Mouse (Mus musculus): ENCODE results near the gene Speer4f1.
"Not testable (repeated sequence)": the region's sequence is repeated elsewhere in the genome, so short reads cannot be mapped to it uniquely, and the experiment has no call there.

Gene Speer4f1

DNA sequence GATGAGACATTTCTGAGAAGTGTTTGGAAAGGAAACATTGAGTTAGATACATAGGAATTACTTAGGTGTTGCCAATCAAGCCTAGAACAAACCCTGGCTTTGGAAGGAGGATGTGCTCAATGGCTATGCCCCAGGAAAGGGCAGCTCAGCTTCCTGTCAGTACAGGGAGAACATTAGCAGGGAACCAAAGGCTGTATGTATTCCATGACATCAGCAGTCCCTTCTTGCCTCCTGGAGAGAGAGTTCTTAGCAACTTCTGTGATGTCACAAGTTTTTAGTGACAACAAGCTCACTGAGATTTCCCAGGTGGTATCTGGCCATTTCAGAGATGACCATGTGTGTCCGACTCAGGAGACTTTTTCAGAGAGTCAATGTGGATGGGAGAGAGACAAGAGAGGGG, at the start of gene Speer4f1:
Speer4f1 (plus strand) TSS at position 301 of the 400 bp plus-strand sequence.
- not testable (repeated sequence) for DNase-seq

DNA sequence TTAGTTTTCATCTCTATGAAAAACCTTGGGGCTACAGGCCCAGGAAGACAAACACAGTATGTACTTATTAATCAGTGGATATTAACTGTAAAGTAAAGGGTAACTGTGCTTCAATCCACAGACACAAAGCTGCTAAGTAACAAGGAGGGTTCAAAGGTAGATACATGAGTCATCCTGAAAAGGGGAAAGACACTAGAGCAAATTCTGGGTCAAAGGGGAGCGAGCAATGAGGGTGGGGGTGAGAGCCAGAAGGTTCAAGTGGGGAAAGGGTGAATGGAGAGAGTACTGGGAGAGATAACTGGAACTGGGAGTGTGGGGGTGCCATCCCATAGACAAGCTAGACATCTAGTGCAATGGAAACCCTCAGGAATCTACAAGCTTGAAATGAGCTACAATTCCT, 49.0 kb upstream of the Speer4f1 start:
- DNase-seq, result peak; percentile 32 to 59

DNA sequence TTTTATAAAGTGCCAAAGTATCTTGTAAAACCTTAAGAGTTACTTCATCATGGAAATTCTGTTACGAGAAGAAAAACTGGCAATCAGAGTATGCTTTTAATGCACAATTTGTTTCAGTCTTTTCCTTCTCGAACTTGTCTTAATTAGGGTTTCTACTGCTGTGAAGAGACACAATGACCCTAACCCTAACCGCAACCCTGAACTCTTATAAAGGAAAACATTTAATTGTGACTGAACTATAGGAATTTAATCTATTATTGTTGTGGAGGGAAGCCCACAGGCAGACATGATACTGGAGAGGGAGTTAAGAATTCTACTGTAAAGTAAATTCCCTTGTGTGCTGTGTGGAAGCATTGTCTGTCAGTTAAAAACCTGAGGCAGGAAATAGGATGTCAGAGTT, 41.2 kb upstream of the Speer4f1 start:
- DNase-seq, result no peak

DNA sequence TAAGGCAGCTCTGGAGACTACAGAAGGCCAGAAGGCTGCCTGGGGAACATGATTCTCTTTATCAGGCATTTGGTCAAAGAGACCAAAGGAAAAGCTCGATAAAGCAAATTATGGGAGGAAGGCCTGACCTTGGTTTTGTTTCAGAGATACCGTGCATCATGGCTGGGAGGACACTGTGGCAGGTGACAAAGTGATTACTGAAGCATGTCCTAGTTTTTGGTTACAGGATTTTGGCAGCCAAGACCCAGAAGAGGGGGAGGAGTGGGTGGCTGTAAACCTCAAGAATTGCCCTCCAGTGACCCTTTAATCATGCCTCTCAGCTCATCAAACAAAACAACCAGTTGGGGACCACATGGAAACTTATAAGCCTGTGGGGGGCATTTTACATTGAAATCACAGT, 39.7 kb upstream of the Speer4f1 start:
- no peak for DNase-seq

DNA sequence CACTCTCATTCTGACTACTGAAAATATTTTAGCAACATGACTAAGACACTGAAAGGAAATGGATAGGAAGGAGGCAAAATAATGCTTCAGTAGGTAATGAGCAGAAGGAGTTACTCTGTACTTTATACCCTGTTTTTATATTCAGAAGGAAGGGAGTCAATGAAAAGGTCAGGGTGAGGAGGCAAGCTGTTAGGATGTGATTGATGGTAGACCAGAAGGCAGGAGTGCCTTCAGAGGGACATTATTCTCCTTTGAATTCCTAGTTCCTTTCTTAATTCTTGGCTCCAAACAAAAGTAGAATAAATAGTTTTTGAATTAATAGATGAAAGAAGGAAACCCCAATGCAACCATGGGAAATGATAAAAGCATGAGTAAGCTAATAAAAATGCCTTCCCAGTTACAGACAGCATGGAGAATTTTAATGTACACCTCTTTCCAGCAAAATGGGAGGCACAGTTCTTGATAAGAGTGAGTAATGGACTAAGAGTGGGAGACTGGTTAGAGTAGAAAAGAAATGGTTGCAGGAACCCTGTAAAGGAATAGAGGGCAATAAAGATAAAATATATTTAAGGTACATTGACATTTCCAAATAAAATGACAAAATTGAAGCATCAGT, 36.3 kb upstream of the Speer4f1 start:
- no peak for DNase-seq

DNA sequence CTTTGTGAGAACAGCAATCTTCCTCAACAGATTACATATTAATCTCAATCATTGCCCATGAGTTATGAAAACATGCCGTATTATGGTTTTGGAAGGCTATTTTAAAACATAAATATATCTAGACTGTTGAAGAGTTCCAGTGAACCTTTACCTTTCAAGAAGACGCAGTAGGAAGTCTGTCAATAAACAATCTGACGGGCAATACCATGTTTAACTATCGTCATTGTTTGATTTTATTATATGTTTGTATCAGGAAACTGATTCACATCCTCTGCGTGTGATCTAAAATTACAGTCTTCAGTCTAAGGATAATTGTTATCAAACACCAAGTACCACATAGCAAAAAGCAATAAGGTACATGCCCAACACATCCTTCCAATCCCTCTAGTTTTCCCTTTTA, 21.8 kb upstream of the Speer4f1 start:
- no peak for DNase-seq

DNA sequence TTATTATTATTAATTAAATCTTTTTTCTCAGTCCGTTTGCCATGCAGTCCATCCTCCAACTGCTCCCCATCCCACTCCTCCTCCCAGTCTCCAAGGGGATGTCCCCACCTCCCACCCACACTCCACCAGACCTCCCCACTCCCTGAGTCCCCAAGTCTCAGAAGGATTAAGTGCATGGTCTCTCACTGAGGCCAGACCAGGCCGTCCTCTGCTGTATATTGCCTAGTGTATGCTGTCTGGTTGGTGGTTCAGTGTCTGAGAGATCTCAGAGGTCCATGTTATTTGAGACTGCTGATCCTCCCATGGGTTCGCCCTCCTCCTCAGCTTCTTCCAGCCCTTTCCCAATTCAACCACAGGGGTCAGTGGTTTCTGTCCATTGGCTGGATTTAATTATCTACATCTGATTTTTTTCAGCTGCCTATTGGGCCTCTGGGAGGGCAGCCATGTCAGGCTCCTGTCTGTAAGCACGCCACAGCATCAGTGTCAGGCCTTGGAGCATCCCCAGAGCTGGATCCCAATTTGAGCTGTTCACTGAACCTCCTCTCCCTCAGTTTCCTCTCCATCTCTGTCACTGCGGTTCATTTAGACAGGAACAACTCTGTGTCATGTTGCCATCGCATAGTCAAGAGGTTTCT, 20.8 kb upstream of the Speer4f1 start:
- DNase-seq, result no peak

DNA sequence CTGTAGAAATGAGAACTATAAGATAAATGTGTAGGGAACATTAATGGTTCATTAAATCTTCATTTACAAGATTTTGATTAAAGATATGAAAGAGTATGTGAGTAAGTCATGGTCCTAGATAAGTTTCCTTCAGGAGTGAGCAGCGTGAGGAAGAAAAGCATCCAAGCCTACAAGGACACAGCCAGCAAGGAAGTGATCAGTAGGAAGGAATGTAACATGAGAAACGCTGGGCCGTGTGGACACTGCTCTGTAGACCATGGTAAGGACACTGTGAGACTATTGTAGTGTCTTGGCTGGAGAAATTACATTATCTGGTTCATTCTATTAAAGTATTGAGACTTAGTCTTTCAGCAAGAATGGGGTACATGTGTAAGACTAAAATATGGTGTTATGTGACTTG, 19.2 kb upstream of the Speer4f1 start:
- DNase-seq, result no peak

DNA sequence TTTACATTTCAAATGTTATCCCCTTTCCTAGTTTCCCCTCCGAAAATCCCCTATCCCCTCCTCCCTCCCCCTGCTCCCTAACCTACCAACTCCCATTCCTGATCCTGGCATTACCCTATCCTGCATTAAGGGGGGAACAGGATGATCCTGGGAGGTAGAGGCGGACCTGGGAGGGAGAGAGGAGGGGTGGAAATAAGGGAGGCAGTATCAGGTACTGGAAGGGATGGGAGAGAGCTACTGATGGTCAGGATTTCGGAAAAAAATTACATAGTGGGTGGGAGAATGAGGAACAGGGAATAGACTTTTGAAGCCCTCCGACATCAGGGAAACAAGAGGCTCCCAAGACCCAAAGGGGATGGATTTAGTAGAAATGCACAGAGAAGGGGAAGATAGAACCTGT, 7.8 kb upstream of the Speer4f1 start:
- not testable (repeated sequence) for DNase-seq

DNA sequence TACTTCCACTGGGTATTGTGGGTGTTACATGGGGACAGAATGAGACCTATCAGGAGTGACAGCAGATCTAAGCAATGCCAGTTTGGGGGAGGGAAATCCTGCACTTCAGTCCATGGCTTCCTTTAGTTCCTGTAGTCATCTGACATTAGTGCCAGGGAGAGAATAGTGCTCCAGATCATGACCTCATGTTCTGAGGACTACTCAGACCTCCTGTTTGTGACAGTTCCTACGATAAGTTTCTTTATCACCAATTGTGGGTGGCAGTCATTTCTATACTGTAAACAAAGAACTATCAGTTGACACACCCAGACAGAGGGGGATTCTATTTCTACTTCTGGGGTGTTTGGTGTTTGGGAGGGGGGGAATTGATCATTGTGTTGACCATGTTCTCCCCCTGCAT, 578 bp downstream of the Speer4f1 start:
- DNase-seq, result no peak

DNA sequence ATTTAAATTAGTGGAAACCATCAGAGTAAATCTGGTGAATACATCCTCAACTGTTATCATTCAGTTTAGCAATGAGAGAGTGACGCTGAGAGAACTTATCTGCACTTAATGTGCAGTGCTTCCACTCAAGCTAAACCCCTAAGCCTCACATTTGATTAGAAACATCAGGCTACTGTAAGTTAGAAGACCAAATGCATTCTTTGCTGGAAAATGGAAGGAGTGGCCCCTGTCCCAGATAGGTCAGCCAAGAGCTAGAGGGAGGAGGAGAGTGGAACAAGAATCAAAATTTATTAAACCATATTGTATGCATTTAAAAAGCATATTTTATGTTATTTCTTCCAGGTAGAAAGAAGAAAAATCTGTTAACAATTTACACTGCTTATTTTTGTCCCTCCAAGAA, 14.0 kb downstream of the Speer4f1 start:
- no peak for DNase-seq

DNA sequence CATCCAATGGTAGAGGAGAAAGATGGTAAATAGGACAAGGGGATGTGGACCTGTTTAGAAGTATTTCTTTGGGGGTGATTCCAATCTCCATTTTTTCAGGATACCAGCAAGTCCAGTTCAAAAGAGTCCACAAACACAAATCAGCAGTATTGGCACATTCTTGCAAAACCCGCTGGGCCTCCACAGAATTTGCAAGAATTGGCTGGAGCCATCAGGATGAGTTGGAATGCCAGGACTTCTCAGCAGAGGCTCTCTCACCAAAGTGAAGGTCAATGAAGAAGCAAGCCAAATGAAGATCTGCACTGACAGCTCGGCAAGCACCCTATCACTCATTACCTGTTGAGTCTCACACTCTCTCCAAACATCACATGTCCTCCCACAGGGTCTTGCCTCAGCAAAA, 19.7 kb downstream of the Speer4f1 start:
- DNase-seq, result no peak

DNA sequence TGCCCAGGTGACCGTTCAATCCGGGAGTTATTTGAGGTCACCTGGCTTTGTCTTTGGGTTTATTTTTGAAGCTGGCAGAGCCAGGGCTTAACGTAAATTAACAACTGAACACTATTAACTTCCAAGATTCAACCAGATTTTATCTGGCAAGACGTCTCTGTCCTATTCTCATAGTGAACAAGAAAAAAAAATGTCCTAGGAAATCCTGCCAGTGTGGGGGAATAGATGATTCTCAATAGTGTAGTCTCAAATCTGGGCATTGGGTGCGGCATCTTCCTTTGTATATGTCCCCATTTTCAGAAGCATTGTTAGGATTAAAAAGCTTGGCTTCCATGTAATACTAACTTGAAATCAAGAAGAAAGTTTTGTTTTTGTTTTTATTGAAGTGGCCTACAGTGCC, 20.8 kb downstream of the Speer4f1 start:
- DNase-seq, result no peak

DNA sequence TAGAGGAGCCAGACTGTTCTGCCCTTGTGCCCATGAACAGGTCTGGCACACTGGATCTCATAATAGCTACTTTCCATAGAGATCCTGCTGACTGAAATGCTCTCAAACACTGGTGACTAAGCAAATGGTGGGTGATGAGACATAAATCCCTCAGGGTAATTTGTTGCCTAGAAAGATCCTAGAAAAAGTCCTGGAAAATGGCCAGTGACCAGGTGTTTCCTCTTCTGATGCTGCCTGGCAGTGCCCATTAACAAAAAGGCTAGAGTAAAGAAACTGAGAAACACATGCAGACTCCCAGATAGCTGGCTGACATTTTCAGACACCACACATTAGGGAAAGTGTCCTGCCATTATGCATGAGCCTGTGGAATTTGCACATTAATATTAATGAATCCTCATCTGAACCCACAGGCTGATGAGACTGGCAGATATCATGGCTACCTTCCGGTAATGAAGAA, 24.0 kb downstream of the Speer4f1 start:
- DNase-seq, result no peak

DNA sequence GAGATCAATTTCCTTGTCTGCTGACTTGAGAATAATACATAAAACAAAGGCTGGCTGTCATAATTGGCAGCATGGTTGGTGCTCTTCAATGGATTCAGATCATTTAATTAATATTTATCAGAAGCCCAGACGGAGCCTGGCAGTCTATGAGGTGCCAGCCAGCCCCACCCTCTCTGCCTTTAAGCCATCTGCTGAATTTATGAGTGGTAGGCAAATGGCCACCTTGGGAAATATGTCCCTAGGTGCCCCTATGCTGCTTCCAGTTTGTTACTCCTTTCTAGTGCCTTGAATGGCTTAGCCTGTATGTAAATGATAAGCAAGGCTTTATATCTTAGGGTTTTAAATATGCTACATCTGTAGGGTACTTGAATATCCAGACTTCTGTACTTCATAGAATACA, 25.0 kb downstream of the Speer4f1 start:
- DNase-seq, result no peak

DNA sequence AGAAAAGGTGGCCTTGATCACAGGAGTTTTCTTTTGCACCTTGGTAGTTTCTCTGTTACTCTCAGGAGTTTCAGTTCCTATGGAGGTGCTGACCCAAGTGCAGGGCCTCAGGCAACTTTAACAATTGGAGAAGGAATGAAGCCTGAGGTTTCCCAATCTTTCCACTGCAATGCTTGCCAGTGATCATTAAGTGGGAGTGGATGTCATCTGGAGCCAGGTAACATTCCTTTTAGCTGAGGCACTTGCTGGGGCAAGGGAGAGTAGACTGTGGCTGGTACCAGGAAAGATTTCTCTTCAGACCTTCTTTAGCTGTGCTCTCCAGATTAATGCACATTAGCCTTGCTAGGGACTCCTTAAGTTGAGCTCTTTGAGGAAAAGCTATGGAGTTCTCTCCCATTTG, 29.6 kb downstream of the Speer4f1 start:
- peak in 1 of 2 experiments; percentile 8 for DNase-seq

DNA sequence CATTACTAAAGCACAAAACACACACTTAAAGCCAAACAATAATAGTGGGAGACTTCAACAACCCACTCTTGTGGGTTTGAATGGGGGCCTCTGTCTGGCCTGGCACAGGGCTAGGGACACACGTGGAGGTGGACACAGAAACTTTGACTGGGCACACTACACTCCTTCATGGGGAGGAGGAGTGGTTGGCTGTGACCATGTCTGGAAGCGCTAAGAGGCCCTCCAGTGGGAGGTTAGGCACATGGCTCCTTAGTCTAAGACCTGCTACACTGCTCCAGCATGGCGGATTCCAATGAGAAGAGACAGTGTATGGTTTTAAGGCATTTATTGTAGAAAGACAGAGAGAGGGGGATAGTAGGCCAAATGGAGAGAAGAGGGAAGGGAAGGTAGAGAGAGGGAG, 32.1 kb downstream of the Speer4f1 start:
- DNase-seq, result no peak
